Mouse (Mus musculus): ENCODE data around the gene Fam193b. TPM values are rescaled to one million over a fixed set of nuclear protein-coding genes. Genes with fewer than 3 reads are reported as not detected.

Fam193b gene
- polyA plus RNA-seq, 1 experiment from 2014 or later, result 51.0 TPM

DNA sequence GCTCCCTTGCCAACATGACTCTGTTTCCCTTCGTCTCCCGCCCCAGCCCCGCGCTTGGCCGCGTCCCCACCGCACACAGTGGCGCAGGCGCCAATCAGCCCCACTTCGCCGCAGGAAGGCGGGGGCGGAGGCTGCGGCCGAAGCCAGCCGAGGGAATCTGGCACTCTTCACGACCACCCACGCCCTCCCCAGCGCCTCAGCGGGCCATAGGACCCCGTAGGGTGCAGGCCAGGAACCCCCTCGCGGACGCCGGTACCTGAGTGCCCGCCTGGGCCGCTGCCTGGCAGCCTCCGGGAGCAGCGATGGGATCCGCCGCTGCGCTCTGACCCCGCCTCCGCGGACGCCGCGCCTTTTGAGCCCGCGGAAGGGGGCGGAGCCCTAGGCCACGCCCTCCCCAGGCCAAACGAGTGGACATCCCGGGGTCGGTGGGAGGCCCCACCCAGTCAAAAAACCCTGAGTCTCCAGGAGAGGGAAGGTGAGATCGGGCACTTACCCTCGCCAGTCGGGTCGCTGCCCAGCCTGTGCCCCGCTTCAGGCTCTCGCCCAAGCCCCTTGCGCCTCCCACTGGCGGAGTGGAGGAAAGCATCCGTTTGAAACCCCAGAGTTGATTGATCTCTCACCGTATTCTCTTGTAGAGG lies 57.7 kb downstream of the Fam193b start, which contains the start of gene Pdlim7:
Gene Pdlim7, minus strand, starts transcription at position 566 of the 638 bp plus-strand sequence.
- DNase-seq (ENCODE audit: low spot score) (peak; percentile 91), ATAC-seq (ENCODE audit: insufficient read depth, low FRiP score, low TSS enrichment) (peak; percentile 72)
- H3K27me3 ChIP-seq (ENCODE audit: control insufficient read depth, insufficient read depth, low read length), result no peaks in the 10 kb centered on the region
- H3K9me3 ChIP-seq (ENCODE audit: control insufficient read depth, low read length), result no peaks in the 10 kb centered on the region
- peak within 1 kb of the TSS; percentile 99 for H3K4me2 ChIP-seq (ENCODE audit: low read depth)
- peaks cover 28% of the 10 kb centered on the region for H3K4me1 ChIP-seq (ENCODE audit: control insufficient read depth, insufficient read depth, low read length)
- peak within 1 kb of the TSS; percentile 90 for H3K9ac ChIP-seq (ENCODE audit: low read length)
- peak within 1 kb of the TSS; percentile 56 for H3K27ac ChIP-seq (ENCODE audit: low read depth, low read length)
- 1% methylated on average over 55 of the region's 55 CpGs for WGBS
- peak within 1 kb of the TSS; percentile 73 for H3K4me3 ChIP-seq (ENCODE audit: low read depth, low read length)
- H3K36me3 ChIP-seq (ENCODE audit: control insufficient read depth, insufficient read depth, low read length), result peaks cover 8% of the 10 kb centered on the region; the same call in 1 of the 2 replicates

DNA sequence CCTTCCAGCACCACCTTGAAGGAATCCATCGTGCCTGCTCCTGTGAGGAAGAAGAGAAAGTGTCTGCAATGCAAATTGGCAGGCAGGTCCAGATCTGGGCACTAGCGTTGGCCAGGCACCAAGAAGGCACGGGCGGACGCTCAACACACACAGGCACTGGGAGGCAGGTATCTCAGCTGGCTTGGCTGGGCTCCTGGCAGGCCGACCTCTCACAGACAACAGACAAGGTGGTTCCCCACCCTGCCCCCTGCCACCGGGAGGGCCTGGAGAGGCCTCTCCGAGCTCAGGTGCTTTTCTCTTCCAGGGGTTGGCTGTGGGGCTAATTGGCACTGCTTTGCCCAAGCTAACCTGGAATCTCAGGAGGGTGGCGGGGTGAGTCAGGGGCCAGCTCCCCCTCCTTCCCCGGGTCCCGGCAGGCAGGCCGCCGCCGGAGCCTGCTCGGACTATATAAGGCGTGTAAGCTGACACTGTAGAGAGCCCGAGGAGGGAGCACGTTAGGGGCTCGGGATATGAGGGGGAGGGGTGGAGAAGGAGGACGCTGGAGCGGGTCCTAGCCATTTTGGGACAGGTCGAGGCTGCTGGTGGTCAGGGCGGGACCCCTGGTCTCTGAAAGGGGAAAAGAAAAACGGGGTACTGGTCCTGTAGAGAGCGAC lies 58.4 kb downstream of the Fam193b start:
- Histone ChIP-seq H3K4me2 (ENCODE audit: low read depth) (peak overlapping the region; percentile 99), H3K4me3 (ENCODE audit: low read depth, low read length) (peak overlapping the region; percentile 73), H3K27ac (ENCODE audit: low read depth, low read length) (peak overlapping the region; percentile 56), H3K9ac (ENCODE audit: low read length) (peak overlapping the region; percentile 90), H3K4me1 (ENCODE audit: control insufficient read depth, insufficient read depth, low read length) (peaks cover 28% of the 10 kb centered on the region), H3K27me3 (ENCODE audit: control insufficient read depth, insufficient read depth, low read length) (no peaks in the 10 kb centered on the region), H3K36me3 (ENCODE audit: control insufficient read depth, insufficient read depth, low read length) (peaks cover 9% of the 10 kb centered on the region), H3K9me3 (ENCODE audit: control insufficient read depth, low read length) (no peaks in the 10 kb centered on the region)
- 1% methylated on average over 25 of the region's 25 CpGs for WGBS
- DNase-seq (ENCODE audit: low spot score) (peak; percentile 76), ATAC-seq (ENCODE audit: insufficient read depth, low FRiP score, low TSS enrichment) (peak; percentile 58)

DNA sequence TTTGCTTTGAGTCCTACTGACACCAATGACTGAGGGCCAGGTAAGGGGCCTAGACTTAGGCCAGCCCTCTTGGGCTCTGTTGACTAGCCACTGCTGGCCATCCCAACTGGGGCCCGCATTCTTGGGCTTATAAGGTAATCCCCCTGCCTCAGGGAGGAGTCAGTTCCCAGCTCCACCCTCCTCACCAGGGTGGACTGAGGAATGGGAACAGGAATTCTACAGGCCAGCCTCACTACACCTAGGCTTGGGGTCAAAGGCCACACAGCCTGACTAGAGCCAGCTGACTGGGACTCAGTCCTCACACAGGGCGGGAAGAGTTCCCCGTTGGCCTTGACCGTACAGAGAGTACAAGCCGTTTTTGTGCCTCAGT lies 59.4 kb downstream of the Fam193b start:
- DNase-seq (ENCODE audit: low spot score) (peak; percentile 32), ATAC-seq (ENCODE audit: insufficient read depth, low FRiP score, low TSS enrichment) (no peak)
- H3K36me3 ChIP-seq (ENCODE audit: control insufficient read depth, insufficient read depth, low read length), result peaks cover 12% of the 10 kb centered on the region
- peak overlapping the region; percentile 60; the same call in 1 of the 2 replicates for H3K27ac ChIP-seq (ENCODE audit: low read depth, low read length)
- H3K4me2 ChIP-seq (ENCODE audit: low read depth), result peak overlapping the region; percentile 99
- no peaks in the 10 kb centered on the region for H3K27me3 ChIP-seq (ENCODE audit: control insufficient read depth, insufficient read depth, low read length)
- 41% methylated on average over 5 of the region's 5 CpGs for whole genome bisulfite sequencing
- peaks cover 28% of the 10 kb centered on the region for H3K4me1 ChIP-seq (ENCODE audit: control insufficient read depth, insufficient read depth, low read length)
- no peaks in the 10 kb centered on the region for H3K9me3 ChIP-seq (ENCODE audit: control insufficient read depth, low read length)
- H3K9ac ChIP-seq (ENCODE audit: low read length), result peak overlapping the region; percentile 29; the same call in 1 of the 2 replicates
- peak overlapping the region; percentile 73 for H3K4me3 ChIP-seq (ENCODE audit: low read depth, low read length)

DNA sequence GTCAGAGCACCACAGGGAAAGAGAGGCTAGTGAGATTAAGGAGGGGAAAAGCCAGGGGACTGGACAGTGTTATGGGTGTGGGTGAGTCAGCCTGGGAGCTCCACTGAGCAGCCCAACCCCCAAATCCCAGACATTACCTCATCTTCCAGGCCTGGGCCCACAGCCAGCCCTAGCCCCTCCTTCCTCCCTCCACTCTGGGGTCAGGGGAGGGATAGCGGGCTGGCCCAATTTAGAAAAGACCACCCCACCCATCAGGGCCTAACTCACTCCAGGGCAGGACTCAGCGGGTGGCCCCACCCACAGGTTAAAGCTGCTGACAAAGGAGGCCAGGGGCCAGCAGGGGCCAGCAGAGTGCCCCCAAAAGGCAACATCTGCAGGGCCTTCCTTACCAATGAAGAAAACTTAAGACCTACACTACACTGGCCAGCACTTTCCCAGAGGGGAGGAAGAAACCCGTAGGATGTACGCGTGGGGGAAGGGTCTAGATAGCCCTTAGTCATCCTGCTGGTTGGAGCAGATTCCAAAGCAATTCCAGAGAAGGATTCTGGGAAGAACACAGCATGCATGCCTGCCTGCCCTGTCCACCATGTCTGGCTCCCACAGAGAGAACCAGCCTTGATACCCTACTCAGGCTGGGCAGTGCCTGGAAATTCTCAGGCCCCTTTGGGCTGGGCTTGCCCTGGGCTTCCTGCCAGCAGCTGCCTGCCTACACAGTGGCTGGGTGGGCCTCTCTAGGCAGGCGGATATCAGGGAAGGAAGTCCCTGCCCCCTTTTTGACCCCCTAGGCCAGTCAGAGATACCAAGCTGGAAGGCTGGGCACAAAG lies 60.0 kb downstream of the Fam193b start:
- Histone ChIP-seq H3K27me3 (ENCODE audit: control insufficient read depth, insufficient read depth, low read length) (no peaks in the 10 kb centered on the region), H3K4me2 (ENCODE audit: low read depth) (peak overlapping the region; percentile 99), H3K9ac (ENCODE audit: low read length) (peak overlapping the region; percentile 29; the same call in 1 of the 2 replicates), H3K4me3 (ENCODE audit: low read depth, low read length) (peak overlapping the region; percentile 8; the same call in 1 of the 2 replicates), H3K4me1 (ENCODE audit: control insufficient read depth, insufficient read depth, low read length) (peaks cover 28% of the 10 kb centered on the region), H3K36me3 (ENCODE audit: control insufficient read depth, insufficient read depth, low read length) (peaks cover 16% of the 10 kb centered on the region), H3K27ac (ENCODE audit: low read depth, low read length) (peak overlapping the region; percentile 60), H3K9me3 (ENCODE audit: control insufficient read depth, low read length) (no peaks in the 10 kb centered on the region)
- WGBS, result 11% methylated on average over 6 of the region's 6 CpGs
- DNase-seq (ENCODE audit: low spot score) (peak; percentile 67), ATAC-seq (ENCODE audit: insufficient read depth, low FRiP score, low TSS enrichment) (peak; percentile 17; the same call in 1 of the 2 replicates)

DNA sequence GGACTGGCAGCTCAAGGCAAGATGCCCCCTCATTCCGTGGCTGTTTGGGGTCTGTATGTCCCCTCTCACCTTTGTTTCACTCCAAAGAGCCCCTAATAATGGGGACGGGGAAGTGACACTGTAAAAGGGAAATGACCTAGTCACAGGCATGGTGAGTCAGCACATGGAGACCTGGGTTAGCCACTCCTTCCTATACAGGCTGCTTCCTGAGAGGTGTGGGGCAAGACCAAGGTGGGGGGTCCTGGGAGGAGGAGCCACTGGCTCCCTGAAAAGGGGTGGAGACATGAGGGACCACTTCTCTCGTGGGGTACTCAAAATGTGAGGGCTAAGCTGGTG lies 60.6 kb downstream of the Fam193b start:
- H3K9me3 ChIP-seq (ENCODE audit: control insufficient read depth, low read length), result no peaks in the 10 kb centered on the region
- no peaks in the 10 kb centered on the region for H3K27me3 ChIP-seq (ENCODE audit: control insufficient read depth, insufficient read depth, low read length)
- peak overlapping the region; percentile 12; the same call in 1 of the 2 replicates for H3K4me2 ChIP-seq (ENCODE audit: low read depth)
- WGBS, result 38% methylated on average over 3 of the region's 3 CpGs
- H3K4me1 ChIP-seq (ENCODE audit: control insufficient read depth, insufficient read depth, low read length), result peaks cover 28% of the 10 kb centered on the region
- H3K27ac ChIP-seq (ENCODE audit: low read depth, low read length), result peak overlapping the region; percentile 60
- no peak overlapping the region for H3K9ac ChIP-seq (ENCODE audit: low read length)
- 0 out of 2 replicates have a peak overlapping the region, but pooled peaks have one; percentile 8 for H3K4me3 ChIP-seq (ENCODE audit: low read depth, low read length)
- peaks cover 18% of the 10 kb centered on the region for H3K36me3 ChIP-seq (ENCODE audit: control insufficient read depth, insufficient read depth, low read length)
- DNase-seq (ENCODE audit: low spot score), result no peak
- no peak for ATAC-seq (ENCODE audit: insufficient read depth, low FRiP score, low TSS enrichment)

DNA sequence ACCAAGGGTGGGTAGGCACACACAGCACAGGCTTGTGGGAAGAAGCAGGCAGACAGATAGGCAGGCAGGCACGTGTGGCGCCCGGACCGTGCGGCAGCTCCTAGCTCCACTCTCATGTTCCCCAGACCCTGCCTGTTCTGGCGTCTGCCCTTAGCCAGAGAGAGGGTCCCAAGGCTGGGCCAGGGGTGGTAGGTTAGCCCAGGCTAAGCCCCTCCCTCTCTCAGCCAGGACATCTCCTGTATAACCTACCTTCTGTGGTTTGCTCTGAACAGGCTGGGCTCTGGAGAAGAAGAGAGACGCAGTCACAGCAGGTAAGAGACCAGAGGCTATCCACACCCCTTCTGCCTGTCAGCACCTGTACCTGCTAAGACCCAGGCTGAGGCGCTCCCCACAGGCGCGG lies 62.4 kb downstream of the Fam193b start:
- ATAC-seq (ENCODE audit: insufficient read depth, low FRiP score, low TSS enrichment) (no peak), DNase-seq (ENCODE audit: low spot score) (no peak)
- WGBS, result 94% methylated on average over 10 of the region's 10 CpGs
- Histone ChIP-seq H3K27ac (ENCODE audit: low read depth, low read length) (no peak overlapping the region), H3K4me1 (ENCODE audit: control insufficient read depth, insufficient read depth, low read length) (peaks cover 28% of the 10 kb centered on the region), H3K9me3 (ENCODE audit: control insufficient read depth, low read length) (no peaks in the 10 kb centered on the region), H3K36me3 (ENCODE audit: control insufficient read depth, insufficient read depth, low read length) (peaks cover 25% of the 10 kb centered on the region), H3K9ac (ENCODE audit: low read length) (no peak overlapping the region), H3K27me3 (ENCODE audit: control insufficient read depth, insufficient read depth, low read length) (no peaks in the 10 kb centered on the region), H3K4me3 (ENCODE audit: low read depth, low read length) (no peak overlapping the region), H3K4me2 (ENCODE audit: low read depth) (no peak overlapping the region)

DNA sequence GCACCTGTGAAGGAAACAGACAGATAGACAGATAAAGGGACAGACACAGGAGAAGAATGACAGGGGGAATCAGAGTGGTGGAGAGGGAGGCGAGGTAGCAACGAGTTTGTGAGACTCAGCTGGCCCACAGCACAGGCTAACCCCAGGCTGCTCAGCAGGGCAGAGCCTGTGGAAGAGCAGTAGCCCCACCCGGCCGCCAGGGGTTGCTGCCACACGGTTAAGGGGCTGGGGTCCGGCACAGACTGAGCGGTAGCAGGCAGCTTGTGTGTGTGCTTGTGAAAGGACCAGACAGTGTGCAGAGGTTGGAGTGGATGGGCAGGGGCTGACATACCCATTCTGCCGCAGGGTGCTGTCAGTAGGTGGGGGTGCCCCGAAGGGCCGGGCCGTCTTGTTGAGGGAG lies 63.0 kb downstream of the Fam193b start:
- 62% methylated on average over 11 of the region's 11 CpGs for WGBS
- DNase-seq (ENCODE audit: low spot score), result peak; percentile 49
- H3K4me1 ChIP-seq (ENCODE audit: control insufficient read depth, insufficient read depth, low read length), result peaks cover 28% of the 10 kb centered on the region
- no peak for ATAC-seq (ENCODE audit: insufficient read depth, low FRiP score, low TSS enrichment)
- no peaks in the 10 kb centered on the region for H3K9me3 ChIP-seq (ENCODE audit: control insufficient read depth, low read length)
- no peaks in the 10 kb centered on the region for H3K27me3 ChIP-seq (ENCODE audit: control insufficient read depth, insufficient read depth, low read length)
- peaks cover 31% of the 10 kb centered on the region for H3K36me3 ChIP-seq (ENCODE audit: control insufficient read depth, insufficient read depth, low read length)
- H3K4me2 ChIP-seq (ENCODE audit: low read depth), result no peak overlapping the region
- H3K27ac ChIP-seq (ENCODE audit: low read depth, low read length), result no peak overlapping the region
- no peak overlapping the region for H3K4me3 ChIP-seq (ENCODE audit: low read depth, low read length)
- H3K9ac ChIP-seq (ENCODE audit: low read length), result no peak overlapping the region

DNA sequence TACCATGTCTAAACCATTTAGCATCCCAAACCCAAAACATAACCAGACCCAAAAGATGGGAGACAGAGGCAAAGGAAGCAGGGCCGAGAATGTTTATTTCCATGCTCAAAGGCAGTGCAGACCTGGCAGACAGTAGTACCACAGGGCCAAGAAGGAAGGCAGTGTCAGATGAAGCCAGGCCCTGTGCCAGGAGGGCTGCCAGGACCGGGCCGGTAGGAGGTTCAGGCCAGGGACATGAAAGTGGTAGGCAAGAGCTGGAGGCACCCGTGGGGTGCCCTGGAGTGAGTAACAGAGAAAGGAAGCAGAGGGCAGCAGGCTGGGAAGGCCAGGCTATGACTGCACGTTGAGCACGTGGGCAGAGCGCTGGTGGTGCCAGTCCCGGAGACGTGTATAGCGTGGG lies 64.2 kb downstream of the Fam193b start:
- WGBS, result 94% methylated on average over 10 of the region's 10 CpGs
- Histone ChIP-seq H3K4me1 (ENCODE audit: control insufficient read depth, insufficient read depth, low read length) (peaks cover 16% of the 10 kb centered on the region), H3K36me3 (ENCODE audit: control insufficient read depth, insufficient read depth, low read length) (peaks cover 34% of the 10 kb centered on the region)

More for the DNA sequence above, 64.2 kb downstream of the Fam193b start:
- Histone ChIP-seq H3K9ac (ENCODE audit: low read length) (no peak overlapping the region), H3K4me2 (ENCODE audit: low read depth) (no peak overlapping the region), H3K27me3 (ENCODE audit: control insufficient read depth, insufficient read depth, low read length) (no peaks in the 10 kb centered on the region), H3K4me3 (ENCODE audit: low read depth, low read length) (no peak overlapping the region), H3K27ac (ENCODE audit: low read depth, low read length) (no peak overlapping the region), H3K9me3 (ENCODE audit: control insufficient read depth, low read length) (no peaks in the 10 kb centered on the region)
- ATAC-seq (ENCODE audit: insufficient read depth, low FRiP score, low TSS enrichment) (no peak), DNase-seq (ENCODE audit: low spot score) (no peak)

Measured in neural tube, embryonic 11.5 days (tissue).